Mouse (Mus musculus) forebrain, embryonic 12.5 days (tissue): ENCODE results near the gene M6pr. TPM values are rescaled to one million over a fixed set of nuclear protein-coding genes. Genes with fewer than 3 reads are reported as not detected.
"Not testable (repeated sequence)": the region's sequence is repeated elsewhere in the genome, so short reads cannot be mapped to it uniquely, and the experiment has no call there.

Source experiments
- ATAC-seq: fragments of 200-750 bp; cut with Nextera tagmentation; 2 replicates; pipeline ENCODE4 v1.8.0; 2017; ENCODE audit warnings: moderate TSS enrichment; ENCODE audit not compliant: low FRiP score
- H3K27ac ChIP-seq: fragments of 300-500 bp; sonication (generic); 2 replicates; pipeline ENCODE4 v1.5.1; 2016; ENCODE audit warnings: mild to moderate bottlenecking
- H3K27me3 ChIP-seq: fragments of 300-500 bp; sonication (generic); 2 replicates; pipeline ENCODE4 v1.6.1; 2016; ENCODE audit warnings: mild to moderate bottlenecking
- H3K36me3 ChIP-seq: fragments of 300-500 bp; sonication (generic); replicated peaks from 2 replicates; pipeline ENCODE4 v1.6.1; 2016; ENCODE audit warnings: mild to moderate bottlenecking
- H3K4me1 ChIP-seq: fragments of 300-500 bp; sonication (generic); 2 replicates; pipeline ENCODE4 v1.6.1; 2016
- H3K4me2 ChIP-seq: fragments of 300-500 bp; sonication (generic); 2 replicates; pipeline ENCODE4 v1.6.1; 2016; ENCODE audit warnings: mild to moderate bottlenecking, moderate library complexity
- H3K4me3 ChIP-seq: fragments of 300-500 bp; sonication (generic); replicated peaks from 2 replicates; pipeline ENCODE4 v1.5.1; 2016; ENCODE audit warnings: mild to moderate bottlenecking
- H3K9ac ChIP-seq: fragments of 300-500 bp; sonication (generic); 2 replicates; pipeline ENCODE4 v1.6.1; 2016; ENCODE audit warnings: mild to moderate bottlenecking
- H3K9me3 ChIP-seq: fragments of 300-500 bp; sonication (generic); 2 replicates; pipeline ENCODE4 v1.6.1; 2016
- WGBS: fragments of 180-500 bp; shearing (Covaris S2); methylation state at CpG from one replicate; pipeline ENCODE4 v1.1.7; 2016; 5-methylcytosine and 5-hydroxymethylcytosine counted together
- polyA plus RNA-seq: library from polyadenylated mRNA; unstranded; fragments of >200 nt; fragmentation: Nextera tagmentation; extraction: Ambion mirVana; gene quantifications from 2 replicates; pipeline ENCODE4 v1.2.1, GENCODE M21; 2016

The M6pr gene
- polyA plus RNA-seq, 1 experiment from 2014 or later = 68.7 TPM

DNA sequence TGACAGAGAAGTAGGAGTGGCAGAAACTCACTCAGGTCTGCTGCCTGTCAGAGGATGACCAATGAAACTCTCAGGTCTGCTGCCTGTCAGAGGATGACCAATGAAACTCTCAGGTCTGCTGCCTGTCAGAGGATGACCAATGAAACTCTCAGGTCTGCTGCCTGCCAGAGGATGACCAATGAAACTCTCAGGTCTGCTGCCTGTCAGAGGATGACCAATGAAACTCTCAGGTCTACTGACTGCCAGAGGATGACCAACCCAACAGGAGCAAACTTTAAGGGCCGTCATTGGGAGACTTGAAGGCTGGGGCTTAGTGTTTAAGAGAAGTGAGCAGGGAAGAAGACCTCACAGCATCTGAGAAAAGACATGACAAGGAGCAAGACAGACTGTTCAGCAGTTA lies 38.8 kb downstream of the M6pr start:
- H3K4me3 ChIP-seq, H3K9ac ChIP-seq: not testable (repeated sequence)

DNA sequence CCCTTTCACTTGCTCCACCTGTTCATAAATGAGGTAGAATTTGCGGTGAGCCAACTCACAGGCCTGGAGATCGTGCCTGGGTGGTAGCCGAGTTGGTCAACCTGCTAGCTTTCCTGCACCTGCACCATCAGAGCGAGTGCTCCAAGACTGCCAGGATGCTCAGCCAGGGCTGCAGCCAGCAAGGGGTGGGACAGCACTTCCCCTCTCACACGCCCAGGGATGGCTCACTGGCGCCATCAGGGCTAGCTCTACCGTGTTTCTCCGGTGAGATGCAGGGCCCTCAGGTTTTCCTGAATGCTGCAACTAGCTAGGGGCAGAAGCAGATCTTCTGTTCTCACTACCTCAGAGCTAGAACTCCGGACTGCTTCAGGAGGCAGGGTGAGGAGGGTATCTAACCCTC lies 47.4 kb downstream of the M6pr start:
- Histone ChIP-seq H3K36me3 (no peaks in the 10 kb centered on the region), H3K9me3 (no peaks in the 10 kb centered on the region)
- ATAC-seq = no peak

More for the DNA sequence above, 38.8 kb downstream of the M6pr start:
- H3K9me3 ChIP-seq, H3K36me3 ChIP-seq, H3K27me3 ChIP-seq, H3K4me1 ChIP-seq, H3K4me2 ChIP-seq, H3K27ac ChIP-seq, ATAC-seq: not testable (repeated sequence)
- WGBS = 71% methylated on average over 1 of the region's 1 CpGs

GRCm38 (mm10) chr6:122357089-122357488 lies 48.6 kb downstream of the M6pr start:
- H3K4me3 ChIP-seq = no peak overlapping the region
- no peak for ATAC-seq
- no peaks in the 10 kb centered on the region for H3K27me3 ChIP-seq
- H3K9me3 ChIP-seq = no peaks in the 10 kb centered on the region
- H3K36me3 ChIP-seq = no peaks in the 10 kb centered on the region
- WGBS = 89% methylated on average over 1 of the region's 1 CpGs
- H3K4me1 ChIP-seq = no peaks in the 10 kb centered on the region
- H3K27ac ChIP-seq = no peak overlapping the region
- H3K4me2 ChIP-seq = no peak overlapping the region
- no peak overlapping the region for H3K9ac ChIP-seq

More for the DNA sequence above, 47.4 kb downstream of the M6pr start:
- Histone ChIP-seq H3K4me3 (no peak overlapping the region), H3K4me1 (no peaks in the 10 kb centered on the region), H3K27me3 (no peaks in the 10 kb centered on the region), H3K4me2 (no peak overlapping the region), H3K9ac (no peak overlapping the region), H3K27ac (no peak overlapping the region)
- 66% methylated on average over 9 of the region's 9 CpGs for WGBS

GRCm38 (mm10) chr6:122365706-122366105 lies 57.2 kb downstream of the M6pr start:
- H3K4me2 ChIP-seq = no peak overlapping the region
- ATAC-seq = no peak
- H3K9me3 ChIP-seq = no peaks in the 10 kb centered on the region
- no peak overlapping the region for H3K4me3 ChIP-seq
- no peaks in the 10 kb centered on the region for H3K36me3 ChIP-seq
- H3K9ac ChIP-seq = no peak overlapping the region
- WGBS = 67% methylated on average over 3 of the region's 3 CpGs
- H3K27me3 ChIP-seq = no peaks in the 10 kb centered on the region
- no peaks in the 10 kb centered on the region for H3K4me1 ChIP-seq
- no peak overlapping the region for H3K27ac ChIP-seq

GRCm38 (mm10) chr6:122366287-122366686 lies 57.8 kb downstream of the M6pr start:
- Histone ChIP-seq H3K4me2 (no peak overlapping the region), H3K36me3 (no peaks in the 10 kb centered on the region), H3K27me3 (no peaks in the 10 kb centered on the region), H3K4me1 (no peaks in the 10 kb centered on the region), H3K4me3 (no peak overlapping the region), H3K27ac (no peak overlapping the region), H3K9ac (no peak overlapping the region), H3K9me3 (no peaks in the 10 kb centered on the region)
- ATAC-seq = no peak
- 61% methylated on average over 2 of the region's 2 CpGs for WGBS

DNA sequence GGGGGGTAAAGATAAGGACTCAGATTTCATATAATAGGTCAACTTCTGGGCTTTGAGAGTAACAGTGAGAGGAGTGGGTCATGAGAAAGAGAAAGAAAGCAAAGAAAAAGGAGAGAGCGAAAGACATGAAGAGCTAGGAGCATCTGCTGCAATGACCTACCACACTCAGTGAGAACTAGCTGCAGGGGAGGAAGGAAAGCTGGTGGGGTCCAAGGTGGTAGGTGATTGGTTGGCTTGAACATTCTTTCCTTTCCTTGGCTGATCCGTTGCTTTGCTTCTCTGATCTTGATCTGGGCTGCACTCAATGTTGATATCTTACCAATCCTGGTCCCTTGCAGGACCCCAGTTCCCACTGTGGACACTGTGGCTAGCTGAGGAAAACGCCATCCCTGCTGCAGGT lies 58.5 kb downstream of the M6pr start:
- Histone ChIP-seq H3K4me3 (no peak overlapping the region), H3K9ac (no peak overlapping the region), H3K27me3 (no peaks in the 10 kb centered on the region), H3K9me3 (no peaks in the 10 kb centered on the region), H3K4me2 (no peak overlapping the region), H3K36me3 (no peaks in the 10 kb centered on the region), H3K27ac (no peak overlapping the region), H3K4me1 (no peaks in the 10 kb centered on the region)
- no peak for ATAC-seq
- WGBS = 54% methylated on average over 3 of the region's 3 CpGs

Other genes starting within 250 kb of the M6pr start
- 0.18 and 0.32 TPM in 2 replicates for gene Klrg1, start 25.8 kb upstream of the M6pr start, polyA plus RNA-seq
- gene Phc1, start 31.8 kb downstream of the M6pr start, polyA plus RNA-seq = 34.4 and 37.5 TPM in 2 replicates
- 81.6 and 84.6 TPM in 2 replicates for gene Rimklb, start 190.0 kb downstream of the M6pr start, polyA plus RNA-seq
- 0.51 and 0.75 TPM in 2 replicates for gene Mfap5, start 197.1 kb downstream of the M6pr start, polyA plus RNA-seq
- gene Aicda, start 245.1 kb downstream of the M6pr start, polyA plus RNA-seq = not detected in 2 replicates